Comparison of ENCODE assay signal across 15 mouse cellular contexts in the genomic region with DNA sequence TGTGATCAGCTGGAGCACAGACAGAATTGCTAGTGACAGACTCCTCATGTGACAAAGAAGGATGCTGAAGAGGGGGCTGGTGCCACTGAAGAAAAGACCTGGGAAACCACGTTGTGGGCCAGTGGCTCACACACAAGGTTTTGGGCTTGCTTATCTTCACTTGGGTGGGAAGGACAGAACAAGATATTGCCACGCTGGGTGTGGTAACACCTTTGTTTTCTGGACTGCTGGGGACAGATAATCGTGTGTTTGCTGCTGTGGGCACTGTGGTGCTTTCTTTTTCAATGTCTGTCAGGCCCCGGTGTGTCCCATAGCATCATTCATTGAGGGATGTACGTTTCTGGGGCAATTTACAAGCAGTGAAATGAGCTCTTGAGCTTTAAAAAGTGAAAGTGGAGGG. TPM values are rescaled to one million over a fixed set of nuclear protein-coding genes. Genes with fewer than 3 reads are reported as not detected.
DNase-seq lines count a peak whose midpoint lies in the region; ATAC-seq and TF ChIP-seq lines count a peak whose summit lies in the region.
"Had no signal": no experiment of that assay in that cellular context is flagged by ENCODE, and none has a peak within 500 bp of the region (broad histone marks: within the 10 kb centered on the region; RNA-seq: fewer than 3 reads in every experiment).

No protein-coding gene starts in this region.

- H3K27me3 ChIP-seq in midbrain, embryonic 10.5 days (ENCODE audit: low read depth, poor library complexity, severe bottlenecking): no peaks in the 10 kb centered on the region
- no peaks in the 10 kb centered on the region for H3K27me3 ChIP-seq in midbrain, postnatal 0 days (ENCODE audit: insufficient read depth, low read length)
- H3K27me3 ChIP-seq in liver, embryonic 12.5 days (replicated peaks): peaks cover 6% of the 10 kb centered on the region; the same call in 1 of the 2 replicates
- H3K27me3 ChIP-seq: heart, embryonic 13.5 days had no signal

- H3K4me1 ChIP-seq in midbrain, embryonic 10.5 days: peaks cover 10% of the 10 kb centered on the region
- no peaks in the 10 kb centered on the region for H3K4me1 ChIP-seq in midbrain, postnatal 0 days (ENCODE audit: insufficient read depth, low read length)
- peaks cover 49% of the 10 kb centered on the region for H3K4me1 ChIP-seq in liver, embryonic 12.5 days

- TF ChIP-seq CTCF in midbrain, postnatal 0 days (IDR thresholded peaks at IDR 0.05): no peak

- no peak for DNase-seq in midbrain, embryonic 10.5 days (ENCODE audit: low spot score)
- no peak for DNase-seq in midbrain, postnatal 0 days (ENCODE audit: low spot score)
- no peak for DNase-seq in ovary, postnatal 14 days (ENCODE audit: low spot score)
- DNase-seq in right cerebral cortex, postnatal 25 days: no peak
- DNase-seq: adrenal gland, adult 2 months; cerebellum, adult 2 months; gastrocnemius, postnatal 14 days; layer of hippocampus, adult 9-11 months; lung, adult 2 months; thymus, postnatal 36 days had no signal

- 0 out of 2 replicates have a peak overlapping the region, but pooled peaks have one; percentile 68 for H3K27ac ChIP-seq in midbrain, embryonic 10.5 days (replicated peaks)
- no peak overlapping the region for H3K27ac ChIP-seq in midbrain, postnatal 0 days (ENCODE audit: low read depth, low read length)
- peak overlapping the region; percentile 82 for H3K27ac ChIP-seq in liver, embryonic 12.5 days
- H3K27ac ChIP-seq: heart, embryonic 13.5 days had no signal

- no peak for ATAC-seq in midbrain, postnatal 0 days (ENCODE audit: low FRiP score)
- peak; percentile 77 for ATAC-seq in common myeloid progenitor, adult 5-6 weeks (replicated peaks; ENCODE audit: low read depth, poor library complexity, severe bottlenecking)
- ATAC-seq in liver, embryonic 12.5 days: peak; percentile 90
- peak; percentile 97 for ATAC-seq in megakaryocyte-erythroid progenitor cell, adult 5-6 weeks (replicated peaks; ENCODE audit: low FRiP score, low TSS enrichment, poor library complexity, severe bottlenecking)
- ATAC-seq: inflammation-experienced regulatory T-cells, adult 6 months had no signal

- no peaks in the 10 kb centered on the region for H3K36me3 ChIP-seq in midbrain, embryonic 10.5 days
- H3K36me3 ChIP-seq in midbrain, postnatal 0 days (ENCODE audit: insufficient read depth, low read length): no peaks in the 10 kb centered on the region
- H3K36me3 ChIP-seq in liver, embryonic 12.5 days: no peaks in the 10 kb centered on the region
- H3K36me3 ChIP-seq: heart, embryonic 13.5 days had no signal

- 92% methylated on average over 5 of the region's 5 CpGs for WGBS in midbrain, embryonic 10.5 days
- 82% methylated on average over 5 of the region's 5 CpGs for WGBS in midbrain, postnatal 0 days
- WGBS in liver, embryonic 12.5 days (ENCODE audit: insufficient replicate concordance): 26% methylated on average over 5 of the region's 5 CpGs

- no peaks in the 10 kb centered on the region for H3K9me3 ChIP-seq in midbrain, embryonic 10.5 days (replicated peaks)
- H3K9me3 ChIP-seq in midbrain, postnatal 0 days (ENCODE audit: low read length): no peaks in the 10 kb centered on the region
- no peaks in the 10 kb centered on the region for H3K9me3 ChIP-seq in liver, embryonic 12.5 days (replicated peaks)
- H3K9me3 ChIP-seq: heart, embryonic 13.5 days had no signal

- H3K4me2 ChIP-seq in midbrain, postnatal 0 days (ENCODE audit: low read depth, low read length, poor library complexity, severe bottlenecking): no peak overlapping the region
- peak overlapping the region; percentile 64 for H3K4me2 ChIP-seq in liver, embryonic 12.5 days
- H3K4me2 ChIP-seq: heart, embryonic 13.5 days had no signal

- H3K4me3 ChIP-seq in midbrain, embryonic 10.5 days: no peak overlapping the region
- no peak overlapping the region for H3K4me3 ChIP-seq in midbrain, postnatal 0 days (ENCODE audit: low read depth, low read length)
- peak overlapping the region; percentile 18; the same call in 1 of the 2 replicates for H3K4me3 ChIP-seq in liver, embryonic 12.5 days
- H3K4me3 ChIP-seq: heart, embryonic 13.5 days had no signal

- H3K9ac ChIP-seq in midbrain, postnatal 0 days (replicated peaks; ENCODE audit: low read length, poor library complexity, severe bottlenecking): no peak overlapping the region
- peak overlapping the region; percentile 46 for H3K9ac ChIP-seq in liver, embryonic 12.5 days
- H3K9ac ChIP-seq: heart, embryonic 13.5 days had no signal

RNA-seq across cellular contexts. Expression of gene Bpgm, which starts 41.7 kb away (rescaled TPM):
- polyA plus RNA-seq in midbrain, embryonic 10.5 days (2016; fragmentation: Nextera tagmentation; extraction: Ambion mirVana): 57.2 and 66.0 TPM in 2 replicates
- 42.9 and 51.4 TPM in 2 replicates for total RNA-seq in midbrain, postnatal 0 days (2014; rRNA removed)
- 80.6 and 86.0 TPM in 2 replicates for polyA plus RNA-seq in midbrain, postnatal 0 days (2015; fragmentation: Nextera tagmentation; extraction: Ambion mirVana)
- total RNA-seq in common myeloid progenitor, adult 5-6 weeks (2017): 26.4 and 27.2 TPM in 2 replicates
- polyA plus RNA-seq in liver, embryonic 12.5 days (2016; fragmentation: Nextera tagmentation; extraction: Ambion mirVana): 87.1 and 88.2 TPM in 2 replicates
- total RNA-seq in megakaryocyte-erythroid progenitor cell, adult 5-6 weeks (2014; fragmentation: Nextera tagmentation): 9.2 and 21.2 TPM in 2 replicates
- 17.1 and 26.4 TPM in 2 replicates for total RNA-seq in megakaryocyte-erythroid progenitor cell, adult 5-6 weeks (2017)
